Mouse (Mus musculus): ENCODE results near the gene Aptx. TPM values are rescaled to one million over a fixed set of nuclear protein-coding genes. Genes with fewer than 3 reads are reported as not detected.

Aptx gene
- polyA plus RNA-seq (2014; fragmentation: Nextera tagmentation; extraction: Ambion mirVana): 50.4 and 51.5 TPM in 2 replicates

DNA sequence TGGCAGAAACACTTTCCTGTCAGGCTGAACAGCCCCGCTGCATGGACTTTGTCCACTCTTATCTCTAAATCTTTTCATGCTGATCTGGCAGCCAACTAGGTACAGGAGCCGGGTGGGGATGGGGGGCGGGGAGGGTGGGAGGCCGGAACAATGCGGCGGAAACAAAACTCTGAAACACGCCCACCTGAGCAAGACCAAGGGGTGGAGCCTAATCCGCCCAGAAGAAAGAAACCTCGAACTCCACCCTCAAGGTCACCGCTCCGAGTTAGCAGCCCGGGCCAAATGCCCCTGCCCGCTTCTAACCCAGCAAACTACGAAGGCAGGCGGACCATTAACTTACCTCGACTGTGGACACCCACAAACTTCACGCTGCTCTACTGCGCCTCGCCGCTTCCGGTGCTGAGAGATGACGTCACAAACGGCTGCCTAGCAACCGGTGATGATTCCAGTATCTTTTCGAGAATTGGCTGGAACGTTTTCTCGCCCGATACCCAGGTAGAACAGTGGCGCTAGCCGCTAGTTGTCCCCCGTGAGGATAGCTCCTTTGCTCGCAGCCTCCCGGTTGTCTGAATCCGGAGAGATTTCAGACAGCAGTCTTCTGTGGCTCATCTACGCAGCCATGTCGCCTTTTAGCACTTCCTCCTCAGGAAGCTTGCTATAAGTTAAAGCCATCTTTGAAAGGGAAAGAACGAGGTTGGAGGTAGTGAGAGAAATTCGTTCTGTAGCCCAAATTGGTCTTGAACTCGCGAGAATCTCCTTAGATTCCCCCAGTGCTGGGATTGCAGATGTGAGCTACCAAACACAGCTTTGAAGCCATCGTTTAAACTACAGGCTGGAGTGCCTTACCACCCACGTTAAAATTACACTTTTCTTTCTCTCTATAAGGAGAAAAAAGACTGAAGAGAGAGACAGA, at the start of gene Aptx:
Aptx (minus strand) TSS at position 398 of the 913 bp plus-strand sequence.
- ATAC-seq (ENCODE audit: low FRiP score): peak; percentile 96
- peak; percentile 97 for DNase-seq (ENCODE audit: low spot score)

GRCm38 (mm10) chr4:40735351-40735750, 32.4 kb upstream of the Aptx start:
- DNase-seq (ENCODE audit: low spot score): no peak
- Histone ChIP-seq H3K9ac (ENCODE audit: low read depth, low read length) (no peak overlapping the region), H3K36me3 (ENCODE audit: control insufficient read depth, insufficient read depth, low read length) (peaks cover 13% of the 10 kb centered on the region), H3K9me3 (ENCODE audit: control insufficient read depth, low read length) (no peaks in the 10 kb centered on the region), H3K4me1 (replicated peaks; ENCODE audit: control insufficient read depth, insufficient read depth, low read length) (no peaks in the 10 kb centered on the region), H3K4me3 (ENCODE audit: low read depth, low read length) (no peak overlapping the region), H3K27me3 (ENCODE audit: control insufficient read depth, insufficient read depth, low read length) (no peaks in the 10 kb centered on the region), H3K27ac (ENCODE audit: low read depth, low read length) (no peak overlapping the region), H3K4me2 (replicated peaks; ENCODE audit: low read depth, low read length) (no peak overlapping the region)
- no peak; the same call in 1 of the 2 replicates for ATAC-seq (ENCODE audit: low FRiP score)
- WGBS: 69% methylated on average over 1 of the region's 1 CpGs

More for the DNA sequence above, at the start of gene Aptx:
- Histone ChIP-seq H3K27me3 (ENCODE audit: control insufficient read depth, insufficient read depth, low read length) (no peaks in the 10 kb centered on the region), H3K4me1 (replicated peaks; ENCODE audit: control insufficient read depth, insufficient read depth, low read length) (0 out of 2 replicates have a peak, but pooled peaks cover 3% of the 10 kb centered on the region), H3K9me3 (ENCODE audit: control insufficient read depth, low read length) (no peaks in the 10 kb centered on the region), H3K36me3 (ENCODE audit: control insufficient read depth, insufficient read depth, low read length) (no peaks in the 10 kb centered on the region), H3K4me2 (replicated peaks; ENCODE audit: low read depth, low read length) (peak within 1 kb of the TSS; percentile 74), H3K9ac (ENCODE audit: low read depth, low read length) (peak within 1 kb of the TSS; percentile 69), H3K4me3 (ENCODE audit: low read depth, low read length) (peak within 1 kb of the TSS; percentile 60), H3K27ac (ENCODE audit: low read depth, low read length) (peak within 1 kb of the TSS; percentile 90)
- WGBS: under 1% methylated on average over 42 of the region's 42 CpGs

GRCm38 (mm10) chr4:40731262-40731661, 28.3 kb upstream of the Aptx start:
- ATAC-seq (ENCODE audit: low FRiP score) (no peak), DNase-seq (ENCODE audit: low spot score) (no peak)
- Histone ChIP-seq H3K27me3 (ENCODE audit: control insufficient read depth, insufficient read depth, low read length) (no peaks in the 10 kb centered on the region), H3K27ac (ENCODE audit: low read depth, low read length) (no peak overlapping the region), H3K4me2 (replicated peaks; ENCODE audit: low read depth, low read length) (no peak overlapping the region), H3K9me3 (ENCODE audit: control insufficient read depth, low read length) (no peaks in the 10 kb centered on the region), H3K4me3 (ENCODE audit: low read depth, low read length) (no peak overlapping the region), H3K4me1 (replicated peaks; ENCODE audit: control insufficient read depth, insufficient read depth, low read length) (no peaks in the 10 kb centered on the region), H3K36me3 (ENCODE audit: control insufficient read depth, insufficient read depth, low read length) (peaks cover 14% of the 10 kb centered on the region; the same call in 1 of the 2 replicates), H3K9ac (ENCODE audit: low read depth, low read length) (no peak overlapping the region)

DNA sequence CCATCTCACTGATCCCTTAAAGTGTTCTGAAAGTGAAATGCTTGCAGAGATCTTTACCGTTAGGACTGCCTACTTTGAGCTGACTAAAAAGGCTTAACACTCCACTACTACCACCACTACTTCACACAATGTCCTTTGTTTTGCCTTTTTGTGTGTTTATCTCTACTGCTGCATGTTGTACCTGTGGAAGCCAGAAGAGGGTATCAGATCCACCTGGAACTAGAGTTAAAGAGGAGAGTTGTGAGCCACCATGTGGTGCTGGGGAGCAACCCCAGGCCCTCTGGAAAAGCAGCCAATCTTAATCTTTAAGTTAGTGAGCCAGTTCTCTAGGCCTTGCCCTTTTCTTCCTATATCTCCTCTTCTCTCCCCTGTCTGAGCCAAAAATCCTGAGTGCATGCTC, 24.3 kb upstream of the Aptx start:
- Histone ChIP-seq H3K9me3 (ENCODE audit: control insufficient read depth, low read length) (no peaks in the 10 kb centered on the region), H3K4me2 (replicated peaks; ENCODE audit: low read depth, low read length) (no peak overlapping the region), H3K27ac (ENCODE audit: low read depth, low read length) (no peak overlapping the region), H3K4me3 (ENCODE audit: low read depth, low read length) (no peak overlapping the region), H3K27me3 (ENCODE audit: control insufficient read depth, insufficient read depth, low read length) (no peaks in the 10 kb centered on the region), H3K9ac (ENCODE audit: low read depth, low read length) (no peak overlapping the region), H3K4me1 (replicated peaks; ENCODE audit: control insufficient read depth, insufficient read depth, low read length) (no peaks in the 10 kb centered on the region; the same call in 1 of the 2 replicates), H3K36me3 (ENCODE audit: control insufficient read depth, insufficient read depth, low read length) (peaks cover 8% of the 10 kb centered on the region; the same call in 1 of the 2 replicates)
- no peak for DNase-seq (ENCODE audit: low spot score)
- ATAC-seq (ENCODE audit: low FRiP score): no peak
- 94% methylated on average over 1 of the region's 1 CpGs for WGBS

DNA sequence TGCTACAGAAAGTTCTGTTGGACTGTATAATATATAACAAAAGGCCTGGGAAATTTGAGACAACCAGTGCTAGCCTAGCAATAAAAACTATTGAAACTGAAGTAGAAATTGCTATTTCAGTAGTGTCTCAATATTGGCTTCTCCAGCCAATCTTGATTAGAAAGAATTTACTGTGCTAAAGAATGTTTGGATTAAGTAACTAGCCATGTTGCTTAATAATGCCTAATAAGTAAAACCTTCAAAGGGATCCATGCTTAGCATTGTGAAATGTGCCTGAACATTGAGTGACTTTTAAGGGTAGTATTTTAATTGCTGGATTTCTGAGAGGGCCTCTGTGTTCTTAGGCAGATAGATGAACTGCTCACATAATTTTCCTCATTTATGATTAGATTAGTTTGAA, 22.6 kb upstream of the Aptx start:
- H3K36me3 ChIP-seq (ENCODE audit: control insufficient read depth, insufficient read depth, low read length): peaks cover 4% of the 10 kb centered on the region; the same call in 1 of the 2 replicates
- ATAC-seq (ENCODE audit: low FRiP score) (no peak), DNase-seq (ENCODE audit: low spot score) (no peak)
- H3K27ac ChIP-seq (ENCODE audit: low read depth, low read length): no peak overlapping the region
- no peak overlapping the region for H3K9ac ChIP-seq (ENCODE audit: low read depth, low read length)
- H3K4me1 ChIP-seq (replicated peaks; ENCODE audit: control insufficient read depth, insufficient read depth, low read length): no peaks in the 10 kb centered on the region; the same call in 1 of the 2 replicates
- no peaks in the 10 kb centered on the region for H3K9me3 ChIP-seq (ENCODE audit: control insufficient read depth, low read length)
- H3K4me2 ChIP-seq (replicated peaks; ENCODE audit: low read depth, low read length): no peak overlapping the region
- H3K27me3 ChIP-seq (ENCODE audit: control insufficient read depth, insufficient read depth, low read length): no peaks in the 10 kb centered on the region
- no peak overlapping the region for H3K4me3 ChIP-seq (ENCODE audit: low read depth, low read length)

DNA sequence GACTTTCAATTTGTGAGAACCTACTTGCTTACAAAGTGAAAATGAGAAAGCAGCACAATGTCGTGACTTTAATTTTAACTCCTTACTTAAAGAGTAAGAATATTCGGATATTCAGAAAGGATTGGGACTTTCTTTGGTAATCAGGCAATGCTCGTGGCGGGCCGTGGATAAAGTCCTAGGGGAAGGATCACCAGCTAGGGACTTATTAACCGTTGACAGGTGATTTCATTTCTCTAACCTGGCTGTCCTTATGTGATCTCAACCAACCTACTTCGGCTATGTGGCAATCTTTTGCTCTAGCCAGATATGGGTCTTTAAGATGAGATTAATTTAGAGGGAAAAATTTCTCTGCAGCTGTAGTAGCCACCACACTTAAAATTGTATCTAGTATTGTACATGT, 22.1 kb upstream of the Aptx start:
- no peaks in the 10 kb centered on the region for H3K9me3 ChIP-seq (ENCODE audit: control insufficient read depth, low read length)
- no peak overlapping the region for H3K4me3 ChIP-seq (ENCODE audit: low read depth, low read length)
- no peak overlapping the region for H3K27ac ChIP-seq (ENCODE audit: low read depth, low read length)
- no peak for DNase-seq (ENCODE audit: low spot score)
- no peak overlapping the region for H3K9ac ChIP-seq (ENCODE audit: low read depth, low read length)
- H3K4me2 ChIP-seq (replicated peaks; ENCODE audit: low read depth, low read length): no peak overlapping the region
- H3K27me3 ChIP-seq (ENCODE audit: control insufficient read depth, insufficient read depth, low read length): no peaks in the 10 kb centered on the region
- WGBS: 86% methylated on average over 7 of the region's 7 CpGs
- H3K4me1 ChIP-seq (replicated peaks; ENCODE audit: control insufficient read depth, insufficient read depth, low read length): no peaks in the 10 kb centered on the region; the same call in 1 of the 2 replicates
- no peak for ATAC-seq (ENCODE audit: low FRiP score)
- H3K36me3 ChIP-seq (ENCODE audit: control insufficient read depth, insufficient read depth, low read length): peaks cover 4% of the 10 kb centered on the region; the same call in 1 of the 2 replicates

- Histone ChIP-seq H3K9me3 (ENCODE audit: control insufficient read depth, low read length) (no peaks in the 10 kb centered on the region), H3K4me3 (ENCODE audit: low read depth, low read length) (peak overlapping the region; percentile 81), H3K36me3 (ENCODE audit: control insufficient read depth, insufficient read depth, low read length) (0 out of 2 replicates have a peak, but pooled peaks cover 4% of the 10 kb centered on the region), H3K9ac (ENCODE audit: low read depth, low read length) (peak overlapping the region; percentile 97), H3K27me3 (ENCODE audit: control insufficient read depth, insufficient read depth, low read length) (no peaks in the 10 kb centered on the region), H3K4me1 (replicated peaks; ENCODE audit: control insufficient read depth, insufficient read depth, low read length) (no peaks in the 10 kb centered on the region; the same call in 1 of the 2 replicates), H3K4me2 (replicated peaks; ENCODE audit: low read depth, low read length) (peak overlapping the region; percentile 69), H3K27ac (ENCODE audit: low read depth, low read length) (peak overlapping the region; percentile 99)
- WGBS: under 1% methylated on average over 48 of the region's 62 CpGs
- DNase-seq (ENCODE audit: low spot score) (peak; percentile 86), ATAC-seq (ENCODE audit: low FRiP score) (peak; percentile 92)
Observed at GRCm38 (mm10) chr4:40722687-40723460, 19.9 kb upstream of the Aptx start.

- H3K4me3 ChIP-seq (ENCODE audit: low read depth, low read length): peak within 1 kb of the TSS; percentile 81
- H3K27ac ChIP-seq (ENCODE audit: low read depth, low read length): peak within 1 kb of the TSS; percentile 99
- H3K27me3 ChIP-seq (ENCODE audit: control insufficient read depth, insufficient read depth, low read length): no peaks in the 10 kb centered on the region
- H3K4me2 ChIP-seq (replicated peaks; ENCODE audit: low read depth, low read length): peak within 1 kb of the TSS; percentile 69
- ATAC-seq (ENCODE audit: low FRiP score) (peak; percentile 96), DNase-seq (ENCODE audit: low spot score) (peak; percentile 97)
- H3K9ac ChIP-seq (ENCODE audit: low read depth, low read length): peak within 1 kb of the TSS; percentile 97
- H3K9me3 ChIP-seq (ENCODE audit: control insufficient read depth, low read length): no peaks in the 10 kb centered on the region
- under 1% methylated on average over 54 of the region's 54 CpGs for WGBS
- H3K4me1 ChIP-seq (replicated peaks; ENCODE audit: control insufficient read depth, insufficient read depth, low read length): no peaks in the 10 kb centered on the region; the same call in 1 of the 2 replicates
- H3K36me3 ChIP-seq (ENCODE audit: control insufficient read depth, insufficient read depth, low read length): 0 out of 2 replicates have a peak, but pooled peaks cover 2% of the 10 kb centered on the region
Observed at GRCm38 (mm10) chr4:40722011-40722666, 19.1 kb upstream of the Aptx start, which contains the start of gene Dnaja1. TSS of gene Dnaja1 (plus strand) at chr4:40722150.

Data from hindbrain, embryonic 11.5 days (tissue).